Mouse (Mus musculus) granulocyte monocyte progenitor cell, adult 5-6 weeks (primary cell): Measurements from ENCODE around the gene Efr3b. TPM values are rescaled to one million over a fixed set of nuclear protein-coding genes. Genes with fewer than 3 reads are reported as not detected.

Experiments
- ATAC-seq: replicated peaks from 2 replicates; pipeline ENCODE4 v1.8.0; 2016; ENCODE audit warnings: mild to moderate bottlenecking, moderate TSS enrichment, inconsistent platforms; ENCODE audit not compliant: poor library complexity, severe bottlenecking
- total RNA-seq, 2 experiments: library from RNA; stranded (forward) in 1 of 2; stranded (reverse) in 1 of 2; fragments of 200-712, 200-1000 nt in 1 of 2; fragments of >200 nt in 1 of 2; fragmentation: Nextera tagmentation in 1 of 2; gene quantifications; 2 replicates each; pipeline ENCODE4 v1.2.3; 2014 to 2017

Efr3b gene
- total RNA-seq, 2 experiments from 2014 or later = 0.21 to 0.58 TPM

GRCm38 (mm10) chr12:3918577-3918976 is 120.1 kb downstream of the Efr3b start:
- ATAC-seq = no peak

GRCm38 (mm10) chr12:3917668-3918341 is 120.9 kb downstream of the Efr3b start:
- ATAC-seq = no peak

GRCm38 (mm10) chr12:3915852-3916251 is 122.9 kb downstream of the Efr3b start:
- no peak for ATAC-seq

Other genes with a start within 250 kb of the Efr3b start
- 20.2 and 33.6 TPM in 2 replicates for gene Dnmt3a, start 232.9 kb downstream of the Efr3b start, total RNA-seq (2014; fragmentation: Nextera tagmentation)
- 21.7 and 22.9 TPM in 2 replicates for gene Dnmt3a, start 232.9 kb downstream of the Efr3b start, total RNA-seq (2017)
- not detected in 2 replicates for gene Pomc, start 84.0 kb downstream of the Efr3b start, total RNA-seq (2014; fragmentation: Nextera tagmentation)
- gene Pomc, start 84.0 kb downstream of the Efr3b start, total RNA-seq (2017) = 1.4 and 3.3 TPM in 2 replicates
- 9.2 and 9.9 TPM in 2 replicates for gene Dnajc27, start 43.7 kb upstream of the Efr3b start, total RNA-seq (2014; fragmentation: Nextera tagmentation)
- gene Dnajc27, start 43.7 kb upstream of the Efr3b start, total RNA-seq (2017) = 7.8 and 8.8 TPM in 2 replicates
- 2.2 and 3.6 TPM in 2 replicates for gene Adcy3, start 94.2 kb upstream of the Efr3b start, total RNA-seq (2014; fragmentation: Nextera tagmentation)
- gene Adcy3, start 94.2 kb upstream of the Efr3b start, total RNA-seq (2017) = 2.3 and 2.7 TPM in 2 replicates
- gene Ptrhd1, start 195.1 kb upstream of the Efr3b start, total RNA-seq (2014; fragmentation: Nextera tagmentation) = 7.1 and 7.3 TPM in 2 replicates
- gene Ptrhd1, start 195.1 kb upstream of the Efr3b start, total RNA-seq (2017) = 5.1 and 5.4 TPM in 2 replicates
- gene Cenpo, start 195.4 kb upstream of the Efr3b start, total RNA-seq (2014; fragmentation: Nextera tagmentation) = 19.7 and 25.9 TPM in 2 replicates
- gene Cenpo, start 195.4 kb upstream of the Efr3b start, total RNA-seq (2017) = 41.1 and 51.9 TPM in 2 replicates